Mouse (Mus musculus) cerebellum, postnatal 36 days (tissue): Measurements from ENCODE around the gene Rrp9.

Experiments used
- DNase-seq, 2 experiments: peaks; one replicate each; pipeline ENCODE4 v3.0.0; 2021 to 2022; ENCODE audit warnings: mixed read lengths in 2 of 2

The Rrp9 gene

GRCm38 (mm10) chr9:106475663-106476001 lies at the start of gene Rrp9:
Rrp9 (plus strand) TSS chr9:106475963.
- DNase-seq, result peak in 1 of 2 experiments; percentile 11

- DNase-seq, result no peak
Measured at GRCm38 (mm10) chr9:106428719-106429220, 47.0 kb upstream of the Rrp9 start.

GRCm38 (mm10) chr9:106429221-106430014 lies 46.3 kb upstream of the Rrp9 start, which contains the start of gene Rpl29:
Rpl29 (plus strand) TSS chr9:106429454.
- DNase-seq, result peak; percentile 92 to 97

- no peak for DNase-seq
Measured at GRCm38 (mm10) chr9:106430015-106430264, 45.8 kb upstream of the Rrp9 start.

- no peak for DNase-seq
Measured at GRCm38 (mm10) chr9:106433389-106433788, 42.4 kb upstream of the Rrp9 start.

- DNase-seq, result no peak
Measured at GRCm38 (mm10) chr9:106436566-106436965, 39.2 kb upstream of the Rrp9 start.

- no peak for DNase-seq
Measured at GRCm38 (mm10) chr9:106442680-106443079, 33.1 kb upstream of the Rrp9 start.

- no peak for DNase-seq
Measured at GRCm38 (mm10) chr9:106444836-106445235, 30.9 kb upstream of the Rrp9 start.

GRCm38 (mm10) chr9:106447348-106447747 lies 28.4 kb upstream of the Rrp9 start, which contains the start of the genes Abhd14b and Abhd14a:
Abhd14b (plus strand) TSS chr9:106447459.
Abhd14a (minus strand) TSS chr9:106447678.
- peak; percentile 94 to 97 for DNase-seq

- no peak for DNase-seq
Measured at GRCm38 (mm10) chr9:106447951-106448350, 27.8 kb upstream of the Rrp9 start.

- peak; percentile 78 to 80 for DNase-seq
Measured at GRCm38 (mm10) chr9:106448498-106449031, 27.2 kb upstream of the Rrp9 start.

- DNase-seq, result peak; percentile 27 to 30
Measured at GRCm38 (mm10) chr9:106449947-106450346, 25.8 kb upstream of the Rrp9 start.

- DNase-seq, result peak; percentile 72 to 73
Measured at GRCm38 (mm10) chr9:106450661-106451060, 25.1 kb upstream of the Rrp9 start.

GRCm38 (mm10) chr9:106451298-106451697 lies 24.5 kb upstream of the Rrp9 start:
- no peak for DNase-seq

- DNase-seq, result no peak
Measured at GRCm38 (mm10) chr9:106451899-106452298, 23.9 kb upstream of the Rrp9 start.

GRCm38 (mm10) chr9:106452351-106452750 lies 23.4 kb upstream of the Rrp9 start:
- DNase-seq, result peak in 1 of 2 experiments; percentile 17

- peak; percentile 79 to 90 for DNase-seq
Measured at GRCm38 (mm10) chr9:106452821-106453220, 22.9 kb upstream of the Rrp9 start.

GRCm38 (mm10) chr9:106453271-106454070 lies 22.3 kb upstream of the Rrp9 start, which contains the start of gene Pcbp4:
Pcbp4 (plus strand) TSS chr9:106453291.
- peak; percentile 63 to 68 for DNase-seq

GRCm38 (mm10) chr9:106454071-106454761 lies 21.5 kb upstream of the Rrp9 start:
- DNase-seq, result peak; percentile 39 to 51

- peak in 1 of 2 experiments; percentile 20 for DNase-seq
Measured at GRCm38 (mm10) chr9:106454888-106455681, 20.7 kb upstream of the Rrp9 start.

GRCm38 (mm10) chr9:106456325-106457162 lies 19.2 kb upstream of the Rrp9 start:
- peak; percentile 20 to 37 for DNase-seq
